Mouse (Mus musculus) liver, embryonic 14.5 days (tissue): ENCODE measurements around the gene Klc3. TPM values are rescaled to one million over a fixed set of nuclear protein-coding genes. Genes with fewer than 3 reads are reported as not detected.

Experiments
- ATAC-seq: fragments of 200-750 bp; cut with Nextera tagmentation; 2 replicates; pipeline ENCODE4 v1.8.0; 2017; ENCODE audit warnings: moderate number of reproducible peaks, mild to moderate bottlenecking, moderate library complexity; ENCODE audit not compliant: insufficient read depth
- DNase-seq, 3 experiments: peaks; one replicate each; pipeline ENCODE4 v3.0.0-alpha.2; 2012 to 2013; ENCODE audit warnings: low read depth in 3 of 3, low spot score in 3 of 3
- H3K27ac ChIP-seq: fragments of 300-500 bp; sonication (generic); 2 replicates; pipeline ENCODE4 v1.5.1; 2014; ENCODE audit warnings: moderate library complexity, mild to moderate bottlenecking, control low read depth, inconsistent platforms
- H3K27me3 ChIP-seq: fragments of 300-500 bp; sonication (generic); 2 replicates; pipeline ENCODE4 v1.6.1; 2014; ENCODE audit warnings: mild to moderate bottlenecking, low read length, moderate library complexity; ENCODE audit not compliant: control insufficient read depth, insufficient read depth
- H3K36me3 ChIP-seq: fragments of 300-500 bp; sonication (generic); replicated peaks from 2 replicates; pipeline ENCODE4 v1.6.1; 2014; ENCODE audit warnings: low read depth; ENCODE audit not compliant: control insufficient read depth, insufficient read depth
- H3K4me1 ChIP-seq, 2 experiments: fragments of 200-500 bp in 1 of 2; fragments of 300-500 bp in 1 of 2; sonication (generic) in 1 of 2; replicated peaks; 2 replicates each; pipeline ENCODE4 v1.6.1; 2012 to 2014; ENCODE audit warnings: antibody characterized with exemption in 1 of 2, inconsistent platforms in 1 of 2, low read length in 1 of 2; ENCODE audit not compliant: control insufficient read depth in 2 of 2, insufficient read depth in 2 of 2
- H3K4me2 ChIP-seq: fragments of 300-500 bp; sonication (generic); 2 replicates; pipeline ENCODE4 v1.6.1; 2014; ENCODE audit warnings: low read depth, mild to moderate bottlenecking, control low read depth, moderate library complexity
- H3K4me3 ChIP-seq, 2 experiments: fragments of 200-500 bp in 1 of 2; fragments of 300-500 bp in 1 of 2; sonication (generic) in 1 of 2; 2 replicates each; pipeline ENCODE4 v1.5.1; 2012 to 2014; ENCODE audit warnings: low read depth in 2 of 2, low read length in 2 of 2, mild to moderate bottlenecking in 2 of 2, control low read depth in 1 of 2, inconsistent platforms in 1 of 2, moderate library complexity in 1 of 2; ENCODE audit not compliant: insufficient read depth in 1 of 2
- H3K9ac ChIP-seq: fragments of 300-500 bp; sonication (generic); replicated peaks from 2 replicates; pipeline ENCODE4 v1.6.1; 2014; ENCODE audit warnings: mild to moderate bottlenecking, control low read depth, moderate library complexity
- H3K9me3 ChIP-seq: fragments of 300-500 bp; sonication (generic); 2 replicates; pipeline ENCODE4 v1.6.1; 2016; ENCODE audit warnings: low read length, mixed read lengths; ENCODE audit not compliant: control insufficient read depth
- CTCF ChIP-seq: IDR thresholded peaks from 2 replicates; pipeline ENCODE4 v1.5.1; 2016; ENCODE audit warnings: antibody characterized with exemption, low read depth, control low read depth
- EP300 ChIP-seq: IDR thresholded peaks from 2 replicates; pipeline ENCODE4 v1.6.1; 2016; ENCODE audit warnings: antibody characterized with exemption, low read depth
- WGBS: fragments of 180-500 bp; shearing (Covaris S2); extraction: QIAGEN DNeasy Blood & Tissue Kit; methylation state at CpG from one replicate; pipeline ENCODE4 v1.1.7; 2014; ENCODE audit not compliant: insufficient replicate concordance; 5-methylcytosine and 5-hydroxymethylcytosine counted together
- polyA plus RNA-seq, 2 experiments: library from polyadenylated mRNA; depleted of rRNA in 1 of 2; stranded (reverse) in 1 of 2; unstranded in 1 of 2; fragments of >200 nt; fragmentation: Nextera tagmentation in 1 of 2; extraction: Ambion mirVana in 1 of 2; gene quantifications; 2 replicates each; pipeline versions ENCODE4 v1.2.1 to v1.2.3; 2012 to 2014

Klc3 gene
- polyA plus RNA-seq, 2 experiments = 0.13 to 0.21 TPM

DNA sequence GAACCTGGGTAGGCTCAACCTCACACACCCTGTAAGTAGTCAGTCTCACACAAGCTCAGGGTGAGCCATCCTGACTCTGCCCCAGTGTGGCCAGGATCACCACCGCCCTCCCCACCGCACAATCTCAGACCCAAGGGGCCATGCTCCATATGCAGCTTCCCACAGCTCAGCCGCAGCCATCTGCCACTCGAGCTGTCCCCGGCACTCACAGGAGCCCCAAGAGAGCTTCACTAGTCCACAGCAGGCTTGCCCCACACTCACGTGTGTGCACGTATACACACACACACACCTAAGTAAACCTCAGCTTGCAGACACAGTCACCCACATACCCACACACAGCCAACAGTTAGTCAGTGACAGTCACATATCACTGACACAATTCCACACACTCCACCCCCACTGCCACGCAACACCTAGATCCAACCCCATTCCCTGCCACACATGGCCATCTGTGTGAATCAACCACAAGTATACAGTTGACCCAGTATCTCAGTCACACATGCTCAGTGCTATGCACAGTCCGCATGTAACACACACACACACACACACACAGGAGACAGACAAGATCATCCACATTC is 1.3 kb downstream of the Klc3 start:
- H3K9me3 ChIP-seq = peaks cover 2% of the 10 kb centered on the region
- ATAC-seq = no peak
- no peak overlapping the region for H3K27ac ChIP-seq
- no peak overlapping the region for H3K4me3 ChIP-seq
- H3K27me3 ChIP-seq = peaks cover 34% of the 10 kb centered on the region
- peaks cover 0 to 2% of the 10 kb centered on the region in 2 experiments; a peak in 1 of 4 replicates for H3K4me1 ChIP-seq
- 71% methylated on average over 9 of the region's 9 CpGs for WGBS
- no peaks in the 10 kb centered on the region for H3K36me3 ChIP-seq
- no peak overlapping the region for H3K4me2 ChIP-seq
- no peak for DNase-seq
- no peak overlapping the region for H3K9ac ChIP-seq
- TF ChIP-seq CTCF = no peak

GRCm38 (mm10) chr7:19400946-19401345 is 3.0 kb downstream of the Klc3 start:
- Histone ChIP-seq H3K9me3 (peaks cover 2% of the 10 kb centered on the region), H3K4me2 (no peak overlapping the region), H3K9ac (no peak overlapping the region), H3K4me1 (peaks cover 0 to 2% of the 10 kb centered on the region in 2 experiments; a peak in 1 of 4 replicates), H3K4me3 (no peak overlapping the region), H3K36me3 (no peaks in the 10 kb centered on the region), H3K27me3 (peaks cover 34% of the 10 kb centered on the region), H3K27ac (no peak overlapping the region)
- WGBS = 57% methylated on average over 4 of the region's 4 CpGs
- DNase-seq = no peak
- TF ChIP-seq EP300 (no peak), CTCF (peak; percentile 50)
- ATAC-seq = no peak

DNA sequence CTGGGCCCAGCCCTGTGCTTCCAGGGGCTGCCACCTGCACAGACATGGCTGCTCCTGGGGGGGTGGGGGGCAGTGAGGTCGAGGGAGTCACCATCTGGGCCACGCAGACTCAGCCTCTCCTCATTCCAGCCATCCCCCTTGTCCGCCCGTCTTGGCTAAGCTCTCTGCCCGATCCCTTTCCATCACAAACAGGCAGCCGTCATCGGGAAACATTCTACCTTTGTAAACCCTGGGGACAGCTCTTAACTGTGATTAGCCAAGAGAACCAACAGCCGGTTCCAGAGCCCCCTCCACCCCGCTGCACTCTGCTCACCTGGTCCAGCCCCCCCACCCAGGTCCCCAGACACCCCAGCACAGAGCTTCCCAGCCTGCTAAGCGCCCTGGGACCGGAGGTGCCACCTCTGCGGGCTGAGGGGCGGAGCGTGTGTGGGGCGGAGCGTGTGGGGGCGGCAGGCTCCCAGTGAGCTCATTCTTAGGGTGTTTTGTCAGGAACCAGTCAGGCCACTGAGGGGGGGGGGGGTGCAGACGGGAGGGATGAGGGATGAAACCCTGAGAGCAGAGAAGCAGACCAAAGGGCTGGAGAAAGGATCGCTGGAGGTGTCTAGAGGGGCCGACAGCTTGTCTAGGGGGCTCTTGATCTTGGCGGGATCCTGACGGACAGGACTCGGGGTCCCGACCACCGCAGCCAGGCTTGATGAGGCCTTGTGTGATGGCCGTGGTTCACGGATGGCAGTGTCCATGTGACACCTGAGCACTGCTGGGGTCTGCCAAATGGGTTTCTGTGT is 4.2 kb downstream of the Klc3 start:
- no peak for DNase-seq
- no peak overlapping the region for H3K27ac ChIP-seq
- H3K4me2 ChIP-seq = peak overlapping the region; percentile 51
- no peaks in the 10 kb centered on the region; the same call in 1 of the 2 replicates for H3K36me3 ChIP-seq
- peaks cover 0 to 2% of the 10 kb centered on the region in 2 experiments; a peak in 1 of 4 replicates for H3K4me1 ChIP-seq
- H3K27me3 ChIP-seq = peaks cover 28% of the 10 kb centered on the region
- no peak for TF ChIP-seq CTCF
- TF ChIP-seq EP300 = no peak
- H3K9me3 ChIP-seq = peaks cover 2% of the 10 kb centered on the region
- ATAC-seq = no peak
- 7% methylated on average over 27 of the region's 27 CpGs for WGBS
- no peak overlapping the region for H3K9ac ChIP-seq
- peak overlapping the region in 1 of 2 experiments; percentile 10; a peak in 1 of 4 replicates for H3K4me3 ChIP-seq

DNA sequence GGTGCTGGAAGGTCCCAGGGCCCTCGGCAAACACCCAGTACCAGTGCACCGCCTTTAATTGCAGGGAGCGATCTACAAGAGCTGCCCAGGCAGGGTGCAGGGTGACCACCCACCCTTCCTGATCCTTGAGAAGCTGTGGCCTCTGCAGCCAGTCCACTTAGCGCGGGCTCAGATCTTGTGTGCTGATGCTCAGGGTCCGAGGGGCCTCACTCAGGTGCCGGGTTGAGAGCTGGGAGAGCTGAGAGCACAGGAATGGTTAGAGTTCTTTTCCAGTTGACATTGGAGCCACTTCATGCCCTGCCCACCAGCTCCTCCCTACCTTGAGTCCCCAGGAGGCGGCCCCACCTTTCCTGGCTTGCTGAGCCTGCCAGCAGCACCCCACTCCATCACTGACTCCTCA is 9.4 kb downstream of the Klc3 start:
- Histone ChIP-seq H3K9ac (no peak overlapping the region), H3K27me3 (no peaks in the 10 kb centered on the region), H3K4me3 (no peak overlapping the region), H3K36me3 (peaks cover 9% of the 10 kb centered on the region; the same call in 1 of the 2 replicates), H3K4me1 (no peaks in the 10 kb centered on the region), H3K4me2 (no peak overlapping the region), H3K27ac (no peak overlapping the region), H3K9me3 (no peaks in the 10 kb centered on the region)
- ATAC-seq = no peak
- DNase-seq = no peak
- TF ChIP-seq CTCF (no peak), EP300 (no peak)
- 71% methylated on average over 8 of the region's 8 CpGs for WGBS

GRCm38 (mm10) chr7:19388699-19389413 is 15.0 kb downstream of the Klc3 start:
- no peak for TF ChIP-seq EP300
- no peak for TF ChIP-seq CTCF
- Histone ChIP-seq H3K9me3 (no peaks in the 10 kb centered on the region), H3K4me3 (no peak overlapping the region), H3K36me3 (peaks cover 20% of the 10 kb centered on the region), H3K9ac (no peak overlapping the region), H3K4me1 (no peaks in the 10 kb centered on the region), H3K27me3 (no peaks in the 10 kb centered on the region), H3K4me2 (no peak overlapping the region), H3K27ac (no peak overlapping the region)
- no peak for DNase-seq
- ATAC-seq = no peak
- WGBS = 73% methylated on average over 10 of the region's 10 CpGs
